Mouse (Mus musculus) left cerebral cortex, adult 2 months (tissue): ENCODE measurements around the gene Map6. TPM values are rescaled to one million over a fixed set of nuclear protein-coding genes. Genes with fewer than 3 reads are reported as not detected.

ENCODE experiments used
- DNase-seq, 2 experiments: peaks; one replicate each; pipeline ENCODE4 v3.0.0; 2021 to 2022; ENCODE audit warnings: low spot score in 2 of 2, mixed read lengths in 1 of 2; ENCODE audit errors: extremely low spot score in 1 of 2
- H3K27ac ChIP-seq: fragments of 200-600 bp; 2 replicates; pipeline ENCODE4 v1.8.1; 2022
- H3K4me3 ChIP-seq: fragments of 200-600 bp; 2 replicates; pipeline ENCODE4 v1.8.1; 2022
- CTCF ChIP-seq: fragments of 200-600 bp; IDR thresholded peaks from 2 replicates; pipeline ENCODE4 v1.8.1; 2022; ENCODE audit warnings: antibody characterized with exemption, mild to moderate bottlenecking, moderate library complexity
- intact Hi-C: fragments of 180-260 bp; cut with DNase I; formaldehyde crosslinking; loops from one replicate; pipeline ENCODE4 v1.15.1; 2025
- total RNA-seq, 2 experiments: library from RNA; stranded (reverse); gene quantifications; 2 replicates each; pipeline ENCODE4 v1.2.3; 2021

The Map6 gene
- total RNA-seq, 2 experiments from 2014 or later: 138 to 141 TPM

- Histone ChIP-seq H3K4me3 (peak overlapping the region; percentile 61), H3K27ac (peak overlapping the region; percentile 97)
- intact Hi-C loops: loop anchor here (2.0 to 10.0 kb wide), 3 partner anchors 19 to 197 kb away; partner anchors contain the start of genes Klhl35 and Uvrag
- DNase-seq: peak; percentile 88
- TF ChIP-seq CTCF: no peak
Measured at GRCm38 (mm10) chr7:99267897-99268505, 754 bp downstream of the Map6 start.

- intact Hi-C loops: loop anchor here (2.0 to 10.0 kb wide), 3 partner anchors 20 to 196 kb away; partner anchors contain the start of genes Klhl35 and Uvrag
- TF ChIP-seq CTCF: no peak
- peak overlapping the region; percentile 61 for H3K4me3 ChIP-seq
- peak overlapping the region; percentile 97 for H3K27ac ChIP-seq
- no peak for DNase-seq
Measured at GRCm38 (mm10) chr7:99268506-99268900, 1.3 kb downstream of the Map6 start.

GRCm38 (mm10) chr7:99268951-99269945 is 2.0 kb downstream of the Map6 start:
- intact Hi-C loops: loop anchor here (2.0 to 10.0 kb wide), 3 partner anchors 20 to 196 kb away; partner anchors contain the start of genes Klhl35 and Uvrag

GRCm38 (mm10) chr7:99271630-99272029 is 4.4 kb downstream of the Map6 start:
- intact Hi-C loops: loop anchor here (5.0 kb wide), 1 partner anchor 86 kb away; no protein-coding TSS in a partner anchor
- peak overlapping the region; percentile 26; the same call in 1 of the 2 replicates for H3K27ac ChIP-seq
- TF ChIP-seq CTCF: no peak
- no peak for DNase-seq
- peak overlapping the region; percentile 61 for H3K4me3 ChIP-seq

More at GRCm38 (mm10) chr7:99268951-99269945, 2.0 kb downstream of the Map6 start:
- DNase-seq: no peak
- peak overlapping the region; percentile 44 for H3K27ac ChIP-seq
- peak overlapping the region; percentile 61 for H3K4me3 ChIP-seq
- no peak for TF ChIP-seq CTCF

- H3K27ac ChIP-seq: no peak overlapping the region
- intact Hi-C loops: no loop called here
- DNase-seq: no peak
- H3K4me3 ChIP-seq: peak overlapping the region; percentile 11; the same call in 1 of the 2 replicates
- TF ChIP-seq CTCF: no peak
Measured at GRCm38 (mm10) chr7:99275131-99275530, 7.9 kb downstream of the Map6 start.

- DNase-seq: no peak
- H3K4me3 ChIP-seq: no peak overlapping the region
- intact Hi-C loops: no loop called here
- no peak overlapping the region for H3K27ac ChIP-seq
- no peak for TF ChIP-seq CTCF
Measured at GRCm38 (mm10) chr7:99276679-99277078, 9.4 kb downstream of the Map6 start.

GRCm38 (mm10) chr7:99278309-99278708 is 11.1 kb downstream of the Map6 start:
- H3K4me3 ChIP-seq: no peak overlapping the region
- DNase-seq: no peak
- intact Hi-C loops: no loop called here
- H3K27ac ChIP-seq: no peak overlapping the region
- TF ChIP-seq CTCF: no peak

GRCm38 (mm10) chr7:99279586-99279985 is 12.3 kb downstream of the Map6 start:
- DNase-seq: no peak
- Histone ChIP-seq H3K4me3 (no peak overlapping the region), H3K27ac (no peak overlapping the region)
- intact Hi-C loops: no loop called here
- no peak for TF ChIP-seq CTCF

GRCm38 (mm10) chr7:99287287-99287686 is 20.0 kb downstream of the Map6 start:
- peak; percentile 43 to 44 for DNase-seq
- Histone ChIP-seq H3K27ac (no peak overlapping the region), H3K4me3 (no peak overlapping the region)
- intact Hi-C loops: loop anchor here (10.0 kb wide), 1 partner anchor 62 kb away; no protein-coding TSS in a partner anchor
- no peak for TF ChIP-seq CTCF

- Histone ChIP-seq H3K27ac (no peak overlapping the region), H3K4me3 (no peak overlapping the region)
- DNase-seq: no peak
- TF ChIP-seq CTCF: no peak
- intact Hi-C loops: no loop called here
Measured at GRCm38 (mm10) chr7:99290008-99290407, 22.8 kb downstream of the Map6 start.

- intact Hi-C loops: no loop called here
- no peak for DNase-seq
- Histone ChIP-seq H3K27ac (no peak overlapping the region), H3K4me3 (no peak overlapping the region)
- no peak for TF ChIP-seq CTCF
Measured at GRCm38 (mm10) chr7:99290925-99291324, 23.7 kb downstream of the Map6 start.

GRCm38 (mm10) chr7:99294198-99294780 is 27.0 kb downstream of the Map6 start:
- TF ChIP-seq CTCF: no peak
- DNase-seq: no peak
- Histone ChIP-seq H3K27ac (no peak overlapping the region), H3K4me3 (no peak overlapping the region)
- intact Hi-C loops: no loop called here
